Mouse (Mus musculus): ENCODE data around the gene Gm47996. TPM values are rescaled to one million over a fixed set of nuclear protein-coding genes. Genes with fewer than 3 reads are reported as not detected.

The Gm47996 gene
- polyA plus RNA-seq, 1 experiment from 2014 or later, result not detected

- ATAC-seq (ENCODE audit: extremely low read depth, insufficient number of reproducible peaks, low FRiP score, low TSS enrichment), result no peak
These were observed 40.2 kb downstream of the Gm47996 start for GRCm38 (mm10) chr1:151250109-151250508.

DNA sequence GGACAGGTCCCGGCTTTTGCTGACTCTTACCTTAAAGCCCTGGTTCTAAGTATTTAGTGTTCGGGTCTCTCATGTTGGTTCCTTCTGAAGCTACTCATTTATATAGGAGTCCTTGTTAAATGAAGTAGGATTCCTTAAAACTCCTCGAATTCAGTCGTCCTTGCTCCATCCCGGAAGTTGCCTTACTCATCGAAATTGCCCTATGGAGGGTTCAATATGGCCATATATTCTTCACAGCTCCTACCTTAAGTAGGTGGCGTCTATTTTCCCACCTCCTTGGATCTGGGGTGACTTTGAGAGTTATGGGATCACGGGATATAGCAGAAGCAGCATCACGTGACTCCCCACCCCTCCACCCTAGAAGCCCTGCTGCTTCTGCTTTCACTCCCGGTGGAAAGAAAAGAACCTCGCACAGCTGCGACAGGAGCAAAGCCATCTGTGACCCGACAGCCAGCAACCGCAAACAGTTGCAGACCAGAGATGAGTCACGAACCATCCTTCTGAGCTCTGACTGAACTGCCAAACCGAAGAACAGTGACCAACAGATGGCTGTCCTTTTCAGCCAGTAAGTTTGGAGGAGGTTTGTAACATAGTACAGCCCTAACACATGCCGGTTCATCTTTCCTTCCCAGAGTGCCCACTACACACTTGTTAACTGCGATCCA lies 40.7 kb downstream of the Gm47996 start:
- Histone ChIP-seq H3K27ac (replicated peaks) (no peak overlapping the region), H3K9ac (0 out of 2 replicates have a peak overlapping the region, but pooled peaks have one; percentile 17), H3K36me3 (no peaks in the 10 kb centered on the region), H3K4me1 (no peaks in the 10 kb centered on the region), H3K27me3 (replicated peaks) (no peaks in the 10 kb centered on the region), H3K4me3 (0 out of 2 replicates have a peak overlapping the region, but pooled peaks have one; percentile 15), H3K9me3 (no peaks in the 10 kb centered on the region), H3K4me2 (peak overlapping the region; percentile 47)
- ATAC-seq (ENCODE audit: extremely low read depth, insufficient number of reproducible peaks, low FRiP score, low TSS enrichment), result no peak
- 49% methylated on average over 18 of the region's 18 CpGs for WGBS

More at GRCm38 (mm10) chr1:151250109-151250508, 40.2 kb downstream of the Gm47996 start:
- Histone ChIP-seq H3K9me3 (no peaks in the 10 kb centered on the region), H3K27me3 (replicated peaks) (no peaks in the 10 kb centered on the region), H3K4me2 (no peak overlapping the region), H3K4me1 (no peaks in the 10 kb centered on the region), H3K4me3 (no peak overlapping the region), H3K27ac (replicated peaks) (no peak overlapping the region), H3K9ac (no peak overlapping the region), H3K36me3 (no peaks in the 10 kb centered on the region)
- 91% methylated on average over 3 of the region's 3 CpGs for WGBS

DNA sequence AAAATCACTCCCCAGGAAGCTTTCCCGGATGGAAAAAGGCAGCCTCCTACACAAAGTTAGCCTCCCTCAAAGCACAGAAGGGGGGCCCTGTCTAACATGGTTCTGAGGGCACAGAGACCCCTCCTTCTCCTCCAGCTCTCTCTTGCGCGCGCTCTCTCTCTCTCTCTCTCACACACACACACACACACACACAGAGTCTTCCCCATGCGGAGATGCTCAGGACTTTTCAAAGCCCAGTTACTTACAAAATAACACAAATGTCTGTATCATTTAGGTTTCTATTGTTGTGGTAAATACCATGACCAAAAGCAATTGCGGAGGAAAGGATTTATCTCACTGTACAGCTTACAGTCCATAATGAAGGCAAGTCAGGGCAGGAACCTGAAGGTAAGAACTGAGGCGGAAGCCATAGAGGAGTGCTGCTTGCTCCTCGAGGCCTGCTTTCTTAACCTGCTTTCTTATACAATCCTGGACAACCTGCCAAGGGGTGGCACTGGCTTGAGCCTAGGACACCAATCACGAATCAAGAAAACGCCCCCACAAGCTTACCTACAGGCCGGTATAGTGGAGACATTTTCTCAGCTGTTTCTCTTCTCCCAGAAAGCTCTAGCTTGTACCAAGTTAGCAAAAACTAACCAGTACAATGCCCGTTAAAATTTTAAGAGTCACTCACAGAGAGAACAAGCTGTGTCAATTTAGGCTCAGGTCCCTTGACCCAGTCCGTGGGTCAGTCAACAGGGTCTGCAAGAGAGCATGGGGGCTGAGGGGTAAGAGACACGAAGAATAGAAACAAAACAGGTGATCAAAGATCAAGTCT lies 41.5 kb downstream of the Gm47996 start:
- 78% methylated on average over 14 of the region's 14 CpGs for WGBS
- Histone ChIP-seq H3K9me3 (no peaks in the 10 kb centered on the region), H3K9ac (0 out of 2 replicates have a peak overlapping the region, but pooled peaks have one; percentile 17), H3K4me2 (peak overlapping the region; percentile 47), H3K27me3 (replicated peaks) (no peaks in the 10 kb centered on the region), H3K4me1 (no peaks in the 10 kb centered on the region), H3K36me3 (no peaks in the 10 kb centered on the region), H3K4me3 (0 out of 2 replicates have a peak overlapping the region, but pooled peaks have one; percentile 15), H3K27ac (replicated peaks) (no peak overlapping the region)
- ATAC-seq (ENCODE audit: extremely low read depth, insufficient number of reproducible peaks, low FRiP score, low TSS enrichment), result no peak

GRCm38 (mm10) chr1:151255422-151255821 lies 45.5 kb downstream of the Gm47996 start:
- no peak overlapping the region for H3K27ac ChIP-seq (replicated peaks)
- no peak overlapping the region for H3K9ac ChIP-seq
- no peak for ATAC-seq (ENCODE audit: extremely low read depth, insufficient number of reproducible peaks, low FRiP score, low TSS enrichment)
- H3K4me1 ChIP-seq, result peaks cover 14% of the 10 kb centered on the region
- H3K4me3 ChIP-seq, result no peak overlapping the region
- 77% methylated on average over 5 of the region's 5 CpGs for WGBS
- H3K36me3 ChIP-seq, result no peaks in the 10 kb centered on the region
- no peaks in the 10 kb centered on the region for H3K27me3 ChIP-seq (replicated peaks)
- H3K9me3 ChIP-seq, result no peaks in the 10 kb centered on the region
- no peak overlapping the region for H3K4me2 ChIP-seq

- WGBS, result 55% methylated on average over 14 of the region's 14 CpGs
- H3K4me1 ChIP-seq, result peaks cover 14% of the 10 kb centered on the region
- no peak overlapping the region for H3K9ac ChIP-seq
- no peaks in the 10 kb centered on the region for H3K9me3 ChIP-seq
- H3K4me2 ChIP-seq, result no peak overlapping the region
- H3K27me3 ChIP-seq (replicated peaks), result no peaks in the 10 kb centered on the region
- H3K4me3 ChIP-seq, result no peak overlapping the region
- H3K36me3 ChIP-seq, result no peaks in the 10 kb centered on the region
- H3K27ac ChIP-seq (replicated peaks), result no peak overlapping the region
- no peak for ATAC-seq (ENCODE audit: extremely low read depth, insufficient number of reproducible peaks, low FRiP score, low TSS enrichment)
These were observed 48.4 kb downstream of the Gm47996 start for GRCm38 (mm10) chr1:151258090-151258954.

DNA sequence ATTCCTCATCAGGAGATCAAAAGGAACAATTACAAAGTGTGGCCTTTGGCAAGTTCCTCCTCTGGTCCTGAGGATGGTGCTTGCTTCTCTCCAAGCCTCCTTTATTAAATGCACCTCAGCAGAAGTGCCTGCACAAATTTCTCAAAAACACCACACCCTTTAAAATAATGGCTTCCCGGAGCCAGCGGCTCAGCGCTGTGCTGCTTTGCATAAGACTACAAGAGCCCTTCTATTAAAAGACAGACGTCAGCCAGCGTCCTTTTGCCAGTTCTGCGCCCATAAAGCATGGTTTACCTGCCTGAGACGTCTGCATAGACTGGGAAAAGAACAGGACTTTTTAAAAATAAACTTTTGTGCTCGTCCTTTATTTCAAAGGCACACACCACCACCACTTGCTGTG lies 49.1 kb downstream of the Gm47996 start:
- WGBS, result 60% methylated on average over 8 of the region's 8 CpGs
- no peaks in the 10 kb centered on the region for H3K27me3 ChIP-seq (replicated peaks)
- no peak for ATAC-seq (ENCODE audit: extremely low read depth, insufficient number of reproducible peaks, low FRiP score, low TSS enrichment)
- H3K4me3 ChIP-seq, result no peak overlapping the region
- H3K4me2 ChIP-seq, result no peak overlapping the region
- no peaks in the 10 kb centered on the region for H3K36me3 ChIP-seq
- no peaks in the 10 kb centered on the region for H3K9me3 ChIP-seq
- H3K4me1 ChIP-seq, result peaks cover 14% of the 10 kb centered on the region
- H3K27ac ChIP-seq (replicated peaks), result no peak overlapping the region
- no peak overlapping the region for H3K9ac ChIP-seq

Other genes starting within 250 kb of the Gm47996 start
- gene Hmcn1, start 216.7 kb upstream of the Gm47996 start, polyA plus RNA-seq (2015; fragmentation: Nextera tagmentation; extraction: Ambion mirVana), result 18.7 and 19.0 TPM in 2 replicates
- 0.69 and 2.6 TPM in 2 replicates for gene Gm47985, start 27.6 kb upstream of the Gm47996 start, polyA plus RNA-seq (2015; fragmentation: Nextera tagmentation; extraction: Ambion mirVana)
- 0.17 and 0.37 TPM in 2 replicates for gene Gm8947, start 17.8 kb upstream of the Gm47996 start, polyA plus RNA-seq (2015; fragmentation: Nextera tagmentation; extraction: Ambion mirVana)
- not detected in 2 replicates for gene Gm47995, start 11.7 kb upstream of the Gm47996 start, polyA plus RNA-seq (2015; fragmentation: Nextera tagmentation; extraction: Ambion mirVana)
- 0.18 TPM in 1 of 2 replicates, not detected in the other for gene 3110040M04Rik, start 6.0 kb upstream of the Gm47996 start, polyA plus RNA-seq (2015; fragmentation: Nextera tagmentation; extraction: Ambion mirVana)
- gene Ivns1abp, start 134.3 kb downstream of the Gm47996 start, polyA plus RNA-seq (2015; fragmentation: Nextera tagmentation; extraction: Ambion mirVana), result 221 and 252 TPM in 2 replicates
- gene Swt1, start 218.3 kb downstream of the Gm47996 start, polyA plus RNA-seq (2015; fragmentation: Nextera tagmentation; extraction: Ambion mirVana), result 19.0 and 20.7 TPM in 2 replicates
- gene Trmt1l, start 218.4 kb downstream of the Gm47996 start, polyA plus RNA-seq (2015; fragmentation: Nextera tagmentation; extraction: Ambion mirVana), result 33.9 and 38.7 TPM in 2 replicates